Mouse (Mus musculus) hindbrain, embryonic 14.5 days (tissue): ENCODE data around the gene Rpa2. TPM values are rescaled to one million over a fixed set of nuclear protein-coding genes. Genes with fewer than 3 reads are reported as not detected.
"Not testable (repeated sequence)": the region's sequence is repeated elsewhere in the genome, so short reads cannot be mapped to it uniquely, and the experiment has no call there.

Experiments
- ATAC-seq: fragments of 200-750 bp; cut with Nextera tagmentation; 2 replicates; pipeline ENCODE4 v1.8.0; 2017; ENCODE audit warnings: moderate number of reproducible peaks, mild to moderate bottlenecking, moderate TSS enrichment, moderate library complexity; ENCODE audit not compliant: low FRiP score
- DNase-seq: peaks from one replicate; pipeline ENCODE4 v3.0.0-alpha.2; 2015; ENCODE audit warnings: low spot score
- H3K27ac ChIP-seq: fragments of 300-500 bp; sonication (generic); 2 replicates; pipeline ENCODE4 v1.5.1; 2014; ENCODE audit warnings: mild to moderate bottlenecking, moderate library complexity
- H3K27me3 ChIP-seq: fragments of 300-500 bp; sonication (generic); 2 replicates; pipeline ENCODE4 v1.6.1; 2014; ENCODE audit warnings: mild to moderate bottlenecking, low read length, mixed read lengths; ENCODE audit not compliant: control insufficient read depth, insufficient read depth
- H3K36me3 ChIP-seq: fragments of 300-500 bp; sonication (generic); replicated peaks from 2 replicates; pipeline ENCODE4 v1.6.1; 2014; ENCODE audit not compliant: control insufficient read depth, insufficient read depth
- H3K4me1 ChIP-seq: fragments of 300-500 bp; sonication (generic); replicated peaks from 2 replicates; pipeline ENCODE4 v1.6.1; 2014; ENCODE audit warnings: antibody characterized with exemption, low read length, mixed read lengths; ENCODE audit not compliant: control insufficient read depth, insufficient read depth
- H3K4me2 ChIP-seq: fragments of 300-500 bp; sonication (generic); replicated peaks from 2 replicates; pipeline ENCODE4 v1.6.1; 2014; ENCODE audit warnings: mild to moderate bottlenecking, moderate library complexity
- H3K4me3 ChIP-seq: fragments of 300-500 bp; sonication (generic); replicated peaks from 2 replicates; pipeline ENCODE4 v1.5.1; 2014; ENCODE audit warnings: mild to moderate bottlenecking, low read length
- H3K9ac ChIP-seq: fragments of 300-500 bp; sonication (generic); 2 replicates; pipeline ENCODE4 v1.6.1; 2014
- H3K9me3 ChIP-seq: fragments of 300-500 bp; sonication (generic); 2 replicates; pipeline ENCODE4 v1.6.1; 2016; ENCODE audit warnings: low read length; ENCODE audit not compliant: control insufficient read depth
- WGBS: fragments of 180-500 bp; shearing (Covaris S2); extraction: QIAGEN DNeasy Blood & Tissue Kit; methylation state at CpG from one replicate; pipeline ENCODE4 v1.1.7; 2014; 5-methylcytosine and 5-hydroxymethylcytosine counted together
- polyA plus RNA-seq: library from polyadenylated mRNA; unstranded; fragments of >200 nt; fragmentation: Nextera tagmentation; extraction: Ambion mirVana; gene quantifications from 2 replicates; pipeline ENCODE4 v1.2.1, GENCODE M21; 2014

The Rpa2 gene
- polyA plus RNA-seq, 1 experiment from 2014 or later: 37.0 TPM

- DNase-seq (no peak), ATAC-seq (no peak)
- H3K36me3 ChIP-seq: no peaks in the 10 kb centered on the region
- no peak overlapping the region for H3K4me3 ChIP-seq
- H3K9me3 ChIP-seq: no peaks in the 10 kb centered on the region
- no peak overlapping the region for H3K9ac ChIP-seq
- H3K27me3 ChIP-seq: peaks cover 15% of the 10 kb centered on the region; the same call in 1 of the 2 replicates
- H3K4me2 ChIP-seq: no peak overlapping the region
- no peak overlapping the region for H3K27ac ChIP-seq
- peaks cover 4% of the 10 kb centered on the region; the same call in 1 of the 2 replicates for H3K4me1 ChIP-seq
- WGBS: 87% methylated on average over 7 of the region's 7 CpGs
These were observed 10.3 kb upstream of the Rpa2 start for GRCm38 (mm10) chr4:132757633-132758351.

DNA sequence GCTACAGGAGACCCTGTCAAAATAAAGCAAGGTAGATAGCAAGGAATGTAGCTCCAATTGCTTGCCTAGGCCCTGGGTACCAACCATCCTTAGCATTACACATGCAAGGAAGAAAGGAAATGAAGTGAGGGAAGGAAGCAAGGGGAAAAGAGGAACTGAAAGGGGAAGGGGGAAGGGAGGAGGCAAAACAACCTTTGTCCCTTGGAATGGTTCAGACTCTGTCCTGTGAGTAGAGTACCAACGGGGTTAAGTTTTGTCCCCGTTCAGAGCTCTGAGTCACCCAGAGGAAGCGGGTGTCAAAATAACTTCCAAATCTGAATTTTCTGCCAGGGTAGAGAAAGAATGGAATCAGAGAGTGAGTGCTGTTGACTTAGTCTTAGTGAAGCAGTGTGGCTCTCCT lies 7.8 kb upstream of the Rpa2 start:
- no peak for DNase-seq
- WGBS: 74% methylated on average over 3 of the region's 3 CpGs
- H3K36me3 ChIP-seq: no peaks in the 10 kb centered on the region
- no peak overlapping the region for H3K9ac ChIP-seq
- ATAC-seq: no peak
- H3K4me2 ChIP-seq: no peak overlapping the region
- H3K4me3 ChIP-seq: no peak overlapping the region
- no peak overlapping the region for H3K27ac ChIP-seq
- H3K9me3 ChIP-seq: no peaks in the 10 kb centered on the region
- peaks cover 15% of the 10 kb centered on the region; the same call in 1 of the 2 replicates for H3K27me3 ChIP-seq
- H3K4me1 ChIP-seq: peaks cover 4% of the 10 kb centered on the region; the same call in 1 of the 2 replicates

- Histone ChIP-seq H3K36me3 (no peaks in the 10 kb centered on the region), H3K27me3 (0 out of 2 replicates have a peak, but pooled peaks cover 1% of the 10 kb centered on the region), H3K4me2 (no peak overlapping the region), H3K4me3 (no peak overlapping the region), H3K9me3 (no peaks in the 10 kb centered on the region), H3K9ac (no peak overlapping the region), H3K4me1 (no peaks in the 10 kb centered on the region), H3K27ac (no peak overlapping the region)
- DNase-seq (no peak), ATAC-seq (no peak)
- 76% methylated on average over 6 of the region's 6 CpGs for WGBS
These were observed 5.5 kb upstream of the Rpa2 start for GRCm38 (mm10) chr4:132762602-132763001.

- not testable (repeated sequence) for H3K27me3 ChIP-seq, H3K9ac ChIP-seq, H3K4me2 ChIP-seq, H3K4me3 ChIP-seq, H3K36me3 ChIP-seq, ATAC-seq, DNase-seq, H3K4me1 ChIP-seq, H3K9me3 ChIP-seq, H3K27ac ChIP-seq
- 87% methylated on average over 3 of the region's 3 CpGs for WGBS
These were observed 5.0 kb upstream of the Rpa2 start for GRCm38 (mm10) chr4:132763125-132763524.

DNA sequence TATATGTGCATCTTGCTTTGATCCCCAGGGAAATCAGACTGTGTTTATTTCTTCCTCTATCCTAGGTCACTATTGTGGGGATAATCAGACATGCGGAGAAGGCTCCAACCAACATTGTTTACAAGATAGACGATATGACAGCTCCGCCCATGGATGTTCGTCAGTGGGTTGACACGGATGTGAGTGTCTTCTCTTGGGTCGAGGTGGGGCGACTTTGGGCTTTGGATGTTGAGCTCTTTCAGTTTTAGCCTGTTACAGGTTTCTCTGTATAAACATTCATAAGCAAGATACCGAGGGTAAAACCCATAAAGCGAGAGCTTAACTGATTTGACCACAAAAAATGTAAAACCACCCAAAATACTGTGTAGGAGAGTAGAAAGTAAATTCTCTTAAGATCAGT lies 3.6 kb downstream of the Rpa2 start:
- DNase-seq (no peak), ATAC-seq (no peak)
- Histone ChIP-seq H3K4me3 (no peak overlapping the region), H3K36me3 (peaks cover 44% of the 10 kb centered on the region), H3K9me3 (no peaks in the 10 kb centered on the region), H3K27ac (no peak overlapping the region), H3K4me1 (peaks cover 6% of the 10 kb centered on the region; the same call in 1 of the 2 replicates), H3K9ac (no peak overlapping the region), H3K4me2 (no peak overlapping the region), H3K27me3 (no peaks in the 10 kb centered on the region)
- WGBS: 95% methylated on average over 9 of the region's 9 CpGs

- Histone ChIP-seq H3K27ac (no peak overlapping the region), H3K4me2 (no peak overlapping the region), H3K9me3 (no peaks in the 10 kb centered on the region), H3K36me3 (peaks cover 73% of the 10 kb centered on the region), H3K4me3 (no peak overlapping the region), H3K4me1 (no peaks in the 10 kb centered on the region), H3K27me3 (no peaks in the 10 kb centered on the region), H3K9ac (no peak overlapping the region)
- WGBS: 96% methylated on average over 3 of the region's 3 CpGs
- ATAC-seq (no peak), DNase-seq (no peak)
These were observed 6.8 kb downstream of the Rpa2 start for GRCm38 (mm10) chr4:132774905-132775304.

- no peaks in the 10 kb centered on the region for H3K4me1 ChIP-seq
- no peaks in the 10 kb centered on the region for H3K9me3 ChIP-seq
- no peak overlapping the region for H3K9ac ChIP-seq
- H3K36me3 ChIP-seq: peaks cover 72% of the 10 kb centered on the region
- no peaks in the 10 kb centered on the region for H3K27me3 ChIP-seq
- peak; percentile 50 for DNase-seq
- 93% methylated on average over 5 of the region's 5 CpGs for WGBS
- no peak overlapping the region for H3K4me3 ChIP-seq
- no peak overlapping the region for H3K4me2 ChIP-seq
- no peak overlapping the region for H3K27ac ChIP-seq
- ATAC-seq: no peak
These were observed 8.6 kb downstream of the Rpa2 start for GRCm38 (mm10) chr4:132776764-132777163.

GRCm38 (mm10) chr4:132778562-132779201 lies 10.6 kb downstream of the Rpa2 start:
- no peak overlapping the region for H3K27ac ChIP-seq
- H3K27me3 ChIP-seq: no peaks in the 10 kb centered on the region
- WGBS: 97% methylated on average over 6 of the region's 6 CpGs
- no peaks in the 10 kb centered on the region for H3K9me3 ChIP-seq
- no peak overlapping the region for H3K4me3 ChIP-seq
- no peaks in the 10 kb centered on the region for H3K4me1 ChIP-seq
- no peak overlapping the region for H3K9ac ChIP-seq
- H3K4me2 ChIP-seq: no peak overlapping the region
- peaks cover 55% of the 10 kb centered on the region for H3K36me3 ChIP-seq
- DNase-seq: no peak
- no peak for ATAC-seq

DNA sequence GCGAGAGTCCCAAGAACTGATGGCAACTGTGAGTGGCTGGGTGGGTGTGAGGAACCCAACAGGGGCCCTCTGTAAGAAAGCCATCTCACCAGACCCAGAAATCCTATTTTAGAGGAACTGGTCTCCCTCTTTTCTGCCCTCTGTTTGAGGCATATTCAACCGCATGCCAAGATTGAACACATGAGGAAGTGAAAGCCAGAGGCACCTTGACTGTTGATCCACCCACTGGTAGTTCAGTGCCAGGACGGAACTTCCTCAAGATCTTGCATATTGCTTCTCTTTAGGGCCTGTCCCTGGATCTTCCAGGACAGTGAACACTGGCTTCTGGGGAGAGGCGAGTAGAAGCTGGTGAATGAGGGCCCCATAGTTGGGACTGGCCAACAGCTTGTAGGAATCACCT lies 12.2 kb downstream of the Rpa2 start:
- H3K9me3 ChIP-seq: no peaks in the 10 kb centered on the region
- H3K36me3 ChIP-seq: peaks cover 41% of the 10 kb centered on the region
- ATAC-seq (no peak), DNase-seq (no peak)
- no peak overlapping the region for H3K27ac ChIP-seq
- H3K27me3 ChIP-seq: no peaks in the 10 kb centered on the region
- no peak overlapping the region for H3K9ac ChIP-seq
- no peak overlapping the region for H3K4me2 ChIP-seq
- H3K4me1 ChIP-seq: no peaks in the 10 kb centered on the region
- 91% methylated on average over 4 of the region's 4 CpGs for WGBS
- no peak overlapping the region for H3K4me3 ChIP-seq
